Mouse (Mus musculus): ENCODE results near the gene Yap1.

Yap1 gene

DNA sequence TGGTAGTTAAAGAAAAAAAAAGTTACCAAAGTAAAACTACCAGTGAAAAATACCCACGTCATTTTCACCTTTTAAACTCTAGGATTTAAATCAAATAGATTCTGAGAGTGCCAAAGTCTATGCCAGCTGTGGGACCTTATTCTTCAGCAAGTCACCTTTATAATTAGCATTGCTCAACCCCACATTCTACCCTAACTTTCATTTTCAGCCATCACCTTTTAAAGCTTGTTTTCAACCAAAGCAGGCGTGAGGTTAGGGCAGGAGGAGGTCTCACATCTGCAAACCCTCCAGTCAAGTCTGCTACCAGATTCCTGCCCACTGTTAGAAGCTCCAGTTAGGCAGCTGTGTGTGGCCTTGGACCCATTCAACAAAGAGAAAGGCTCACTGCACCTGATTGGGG lies 32.4 kb downstream of the Yap1 start:
- no peak for DNase-seq

DNA sequence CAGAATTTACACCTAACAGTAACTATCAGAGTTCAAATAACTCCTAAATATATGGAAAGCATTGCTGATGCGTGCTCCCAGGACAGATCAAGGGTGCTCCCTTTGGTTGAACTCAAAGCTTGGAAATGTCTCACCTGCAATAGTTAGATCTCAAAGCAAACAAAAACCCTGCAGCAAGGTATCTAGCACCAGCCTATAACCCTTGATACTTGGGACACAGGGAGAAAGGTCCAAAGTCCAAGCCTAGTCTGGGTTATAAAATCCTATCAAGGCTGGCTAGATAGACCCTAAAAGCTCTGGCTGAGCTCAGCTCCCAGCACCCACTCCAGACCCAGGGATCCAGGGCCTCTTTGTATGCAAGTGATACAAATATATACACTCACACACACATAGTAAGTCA lies 36.4 kb downstream of the Yap1 start:
- DNase-seq = no peak

DNA sequence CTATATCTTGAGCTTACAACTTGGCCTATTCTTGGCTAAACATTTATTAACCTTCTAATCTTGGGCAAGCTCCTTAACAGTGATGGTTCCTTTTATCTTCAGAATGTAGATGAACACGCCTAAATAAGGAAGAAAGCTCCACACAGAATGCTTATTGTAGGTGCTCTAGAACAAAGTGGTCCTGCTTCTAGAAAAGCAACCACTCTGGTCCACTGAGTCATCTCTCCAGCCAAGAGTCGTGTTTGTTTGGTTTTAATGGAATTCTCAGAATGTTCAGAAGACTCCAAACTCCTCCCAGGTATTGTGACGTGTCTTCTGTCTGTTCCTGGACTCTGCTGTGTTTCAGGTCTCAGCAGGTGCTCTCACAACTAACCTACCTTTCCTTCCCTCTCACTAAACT lies 38.8 kb downstream of the Yap1 start:
- DNase-seq = no peak

DNA sequence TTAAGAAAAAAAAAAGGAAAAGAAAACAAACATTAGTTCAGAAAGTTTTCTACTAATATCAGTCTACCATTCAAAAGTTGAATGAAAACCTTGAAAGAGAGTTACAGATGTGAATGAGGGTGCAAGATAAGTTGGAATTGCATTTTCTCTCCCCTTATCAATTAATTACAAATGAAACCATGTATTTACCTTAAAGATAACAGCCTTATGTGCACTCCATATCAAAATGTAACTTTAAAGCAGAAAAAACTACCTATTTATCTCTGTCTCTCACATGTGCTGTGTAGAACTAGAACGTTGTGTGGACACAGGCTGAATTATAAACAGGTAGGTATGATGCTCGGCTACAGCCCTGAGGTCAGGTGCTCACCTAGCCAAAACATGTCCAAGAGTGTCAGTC lies 40.5 kb downstream of the Yap1 start:
- DNase-seq = no peak

DNA sequence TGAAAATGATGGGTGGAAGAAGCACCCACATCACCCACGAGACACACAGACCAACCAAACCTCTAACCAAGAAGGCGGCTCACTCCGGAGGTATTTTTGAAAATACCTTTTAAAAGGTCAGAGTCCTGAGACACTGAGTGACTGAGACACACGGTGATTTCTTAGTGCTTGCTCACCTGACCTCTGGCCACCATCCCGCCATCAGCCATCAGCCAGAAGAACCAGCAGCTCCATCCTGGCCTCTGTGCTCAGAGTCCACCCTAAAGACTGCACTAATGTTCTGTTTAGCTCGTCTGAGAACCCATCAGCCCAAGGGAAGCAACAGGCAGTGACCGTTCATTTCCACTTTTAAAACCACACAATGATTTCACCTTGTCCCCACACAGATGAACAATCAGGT lies 41.5 kb downstream of the Yap1 start:
- DNase-seq = no peak

DNA sequence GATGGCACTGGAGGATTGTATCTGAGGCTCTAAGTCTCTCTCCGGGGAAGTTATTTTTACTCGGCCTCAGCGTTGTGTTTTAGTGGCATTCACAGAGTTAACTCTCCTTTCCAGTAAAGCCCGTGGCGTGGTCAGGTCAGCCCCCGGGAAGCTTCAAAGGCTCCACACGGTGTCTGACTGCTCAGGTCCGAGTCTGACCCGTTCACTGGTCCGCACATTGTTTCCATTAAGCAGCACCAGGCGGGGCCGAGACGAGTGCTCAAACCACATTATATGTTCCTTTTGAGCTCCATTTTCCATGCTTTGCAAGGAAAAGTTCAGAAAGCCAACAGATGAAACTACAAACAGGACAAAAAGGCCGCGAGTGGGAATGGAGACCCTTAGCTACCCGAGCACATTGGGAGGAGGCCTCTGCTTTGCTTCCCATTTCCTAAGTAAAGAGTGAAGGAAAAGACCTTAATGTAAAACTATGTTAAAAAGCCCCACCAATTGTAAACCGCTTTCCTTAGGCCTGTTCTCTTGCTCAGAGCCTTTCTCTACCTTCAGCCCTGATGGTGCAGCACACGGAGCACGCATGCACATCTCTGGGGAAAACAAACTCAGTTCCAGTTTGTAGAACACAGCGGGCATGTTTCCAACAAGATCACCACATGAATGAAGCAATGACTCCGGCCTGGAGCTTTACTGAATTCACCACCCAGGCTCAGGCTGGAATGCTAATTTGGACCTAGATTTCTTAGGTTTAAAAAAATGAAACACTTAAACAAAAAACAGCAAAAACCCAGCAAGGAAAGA lies 42.8 kb downstream of the Yap1 start:
- DNase-seq = peak; percentile 61

DNA sequence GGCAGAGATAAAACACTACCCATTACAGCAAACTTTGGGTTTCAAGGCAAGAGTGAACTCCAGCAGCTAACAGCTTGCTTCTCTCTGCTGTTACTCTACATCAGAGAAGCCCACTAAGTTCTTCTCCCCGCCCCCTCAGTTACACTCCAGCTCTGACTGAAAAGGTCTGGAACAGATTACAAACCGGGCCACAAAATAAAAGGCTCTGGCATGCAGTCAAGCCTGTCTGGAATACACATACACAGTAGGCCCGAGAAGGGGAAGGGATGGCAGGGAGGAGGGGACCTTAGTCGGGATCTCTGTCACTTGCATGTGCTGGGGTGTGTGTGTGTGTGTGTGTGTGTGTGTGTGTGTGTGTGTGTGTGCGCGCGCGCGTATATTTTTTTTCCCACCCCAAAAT lies 44.0 kb downstream of the Yap1 start:
- peak; percentile 91 for DNase-seq

DNA sequence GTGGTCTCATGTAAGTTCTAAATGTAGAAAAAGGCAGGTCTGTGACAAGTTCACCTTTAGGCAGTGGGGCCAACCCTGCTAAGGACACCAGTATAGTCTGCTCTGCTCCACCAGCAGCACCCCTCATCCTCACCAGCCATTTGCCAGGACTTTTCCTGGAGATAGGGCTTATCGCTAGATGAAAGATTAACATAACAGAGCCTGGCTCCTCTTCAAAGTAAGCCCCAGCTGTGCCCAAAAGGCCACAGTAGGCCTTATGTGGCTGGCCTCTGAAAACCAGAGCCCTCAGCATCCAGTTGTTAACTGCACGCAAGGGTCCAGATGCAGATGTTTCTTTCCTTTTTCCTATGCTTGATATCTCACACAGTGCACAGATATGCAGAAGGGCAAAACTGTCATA lies 45.1 kb downstream of the Yap1 start:
- DNase-seq = no peak

DNA sequence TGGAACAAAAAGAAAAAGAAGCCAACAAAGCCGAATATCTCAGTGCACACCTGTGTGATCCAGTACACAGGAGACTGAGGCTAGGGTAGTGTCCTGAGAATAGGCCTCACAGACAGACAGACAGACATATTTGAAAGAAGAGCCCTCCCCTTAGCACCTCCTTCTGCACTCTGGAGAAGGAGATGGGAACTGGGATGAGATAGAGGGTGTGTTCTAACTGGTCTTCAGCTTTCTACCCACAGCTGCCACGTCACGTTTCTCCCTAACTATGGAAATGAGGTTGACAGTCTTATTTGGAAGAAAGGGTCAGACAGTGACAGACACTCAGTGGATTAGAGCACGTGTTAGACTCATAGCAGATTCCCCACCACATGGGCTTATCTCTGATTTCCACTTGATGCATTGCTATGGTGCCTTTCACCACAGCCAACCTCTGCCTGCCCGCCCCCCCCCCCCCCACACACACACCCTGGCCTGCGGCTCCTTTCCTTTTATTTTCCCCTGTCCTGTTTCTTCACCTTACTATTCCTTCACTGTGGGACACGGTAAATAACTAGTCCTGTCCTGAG lies 46.3 kb downstream of the Yap1 start:
- DNase-seq = no peak

DNA sequence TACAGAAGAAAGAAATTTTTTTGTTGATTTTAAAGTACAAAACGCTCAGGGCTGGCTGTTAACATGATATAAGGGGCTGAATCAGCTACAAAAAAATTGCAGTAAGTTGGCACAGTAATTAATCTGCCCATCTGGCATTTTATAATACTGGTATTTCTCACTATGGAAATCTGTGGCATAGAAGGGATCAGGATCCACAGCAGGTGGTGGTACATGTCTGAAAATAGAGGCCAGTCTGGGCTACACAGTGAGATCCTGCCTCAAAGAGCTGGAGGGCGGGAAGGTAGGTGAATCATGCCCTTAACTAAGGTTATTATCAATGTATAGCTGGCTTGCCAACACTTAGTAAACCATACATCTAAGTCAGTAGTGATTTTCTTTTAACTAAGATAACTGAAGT lies 47.0 kb downstream of the Yap1 start:
- no peak for DNase-seq

DNA sequence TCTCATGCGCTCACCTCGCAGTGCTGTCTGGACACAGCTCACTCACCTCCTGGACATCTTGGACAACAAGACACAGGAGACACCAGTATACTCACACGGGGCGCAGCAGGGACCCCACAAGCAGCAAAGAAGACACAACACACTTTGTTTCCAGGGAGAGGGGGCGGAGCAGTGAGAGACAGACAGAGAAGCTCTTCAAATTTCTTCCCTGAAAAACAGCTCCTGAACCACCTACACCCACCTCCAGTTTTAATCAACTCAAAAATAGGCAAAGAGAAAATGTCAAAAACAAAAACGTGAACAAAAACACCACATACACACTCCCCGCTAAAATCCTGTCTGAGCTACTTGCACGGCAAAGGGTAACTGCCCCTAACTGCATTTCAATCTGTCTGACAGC lies 48.0 kb downstream of the Yap1 start:
- DNase-seq = no peak

DNA sequence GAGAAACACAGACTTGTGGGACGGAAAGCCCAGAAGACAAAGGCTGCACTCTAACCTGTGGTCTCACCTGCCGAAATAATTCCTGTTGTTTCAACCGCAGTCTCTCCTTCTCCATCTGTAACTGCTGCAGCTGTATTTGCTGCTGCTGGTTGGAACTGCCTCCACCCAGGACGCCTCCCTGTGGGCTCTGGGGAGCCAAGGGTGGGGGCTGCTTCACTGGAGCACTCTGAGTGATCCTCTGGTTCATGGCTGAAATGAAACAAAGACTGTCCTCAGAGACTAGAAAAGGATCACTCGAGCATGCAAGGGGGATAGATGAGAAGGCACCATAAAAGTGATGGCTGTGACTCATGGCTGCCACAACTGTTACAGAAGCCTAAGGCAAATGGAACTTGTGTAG lies 51.5 kb downstream of the Yap1 start:
- no peak for DNase-seq

DNA sequence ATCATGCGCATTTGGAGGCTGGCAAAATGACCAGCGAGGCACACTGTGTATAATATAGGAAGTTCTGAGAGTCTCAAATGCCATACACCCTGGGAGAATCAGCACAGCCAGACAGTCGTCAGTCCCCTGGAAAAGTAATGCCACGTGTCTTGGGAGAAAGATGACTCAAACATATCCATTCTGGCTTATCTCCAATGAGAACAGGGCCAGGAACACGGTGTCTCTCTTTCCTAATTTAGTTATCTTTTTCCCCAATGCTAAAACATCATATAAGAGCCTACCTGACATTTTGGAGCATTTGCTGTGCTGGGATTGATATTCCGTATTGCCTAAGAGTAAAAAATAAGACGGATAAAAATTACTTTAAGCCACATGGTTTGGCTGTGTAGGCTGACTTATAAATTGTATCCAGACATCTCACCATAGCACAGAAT lies 54.2 kb downstream of the Yap1 start:
- DNase-seq = no peak

DNA sequence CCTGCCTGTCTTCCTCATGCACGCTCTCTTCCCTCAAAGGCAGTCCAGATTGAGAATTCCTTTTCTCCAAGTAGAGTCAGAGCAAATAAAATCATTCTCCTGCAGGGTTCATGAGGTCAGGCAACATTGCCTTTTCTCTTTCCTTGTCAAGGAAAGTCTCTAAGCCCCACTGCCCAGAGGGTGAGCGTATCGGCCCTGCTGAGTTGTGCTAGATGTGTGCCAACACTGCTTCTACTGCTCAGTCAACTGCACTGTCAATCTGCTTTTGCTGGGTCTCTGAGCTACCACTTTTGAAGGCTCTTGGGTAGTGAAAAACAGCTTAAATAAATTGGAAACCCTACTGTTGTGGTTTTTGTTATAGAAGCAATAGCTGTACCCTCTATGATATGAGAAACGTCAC lies 56.5 kb downstream of the Yap1 start:
- DNase-seq = no peak

DNA sequence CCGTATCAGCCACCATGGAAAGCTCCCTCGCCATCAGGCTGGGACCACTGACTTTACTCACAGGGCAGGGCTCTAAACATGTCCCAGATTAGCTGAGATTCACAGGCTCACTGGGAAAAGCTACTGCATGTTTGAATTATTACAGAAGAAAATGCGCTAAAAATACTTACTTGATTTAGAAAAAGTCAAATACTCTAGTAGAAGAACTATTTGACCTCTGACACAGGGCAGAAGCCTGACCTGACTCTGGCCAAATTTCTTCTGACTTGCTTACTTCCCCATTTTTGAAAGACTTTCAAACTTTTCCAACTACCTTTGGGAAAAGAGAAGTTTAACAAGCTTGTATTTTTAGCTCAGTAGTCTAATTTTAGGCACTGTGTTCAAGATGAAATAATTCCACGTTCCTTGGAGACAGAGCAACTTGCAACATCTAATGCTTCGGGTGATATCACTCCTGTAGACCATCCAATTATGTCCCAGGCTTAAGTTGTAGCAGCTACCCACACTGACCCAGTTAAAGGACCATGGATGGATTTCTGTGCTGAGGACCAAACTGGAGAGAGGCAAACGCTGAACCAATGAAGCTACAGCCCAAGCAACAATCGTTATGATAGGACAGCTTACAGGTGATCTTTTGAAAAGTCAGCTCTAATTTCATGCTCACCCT lies 60.5 kb downstream of the Yap1 start:
- peak; percentile 13 for DNase-seq

DNA sequence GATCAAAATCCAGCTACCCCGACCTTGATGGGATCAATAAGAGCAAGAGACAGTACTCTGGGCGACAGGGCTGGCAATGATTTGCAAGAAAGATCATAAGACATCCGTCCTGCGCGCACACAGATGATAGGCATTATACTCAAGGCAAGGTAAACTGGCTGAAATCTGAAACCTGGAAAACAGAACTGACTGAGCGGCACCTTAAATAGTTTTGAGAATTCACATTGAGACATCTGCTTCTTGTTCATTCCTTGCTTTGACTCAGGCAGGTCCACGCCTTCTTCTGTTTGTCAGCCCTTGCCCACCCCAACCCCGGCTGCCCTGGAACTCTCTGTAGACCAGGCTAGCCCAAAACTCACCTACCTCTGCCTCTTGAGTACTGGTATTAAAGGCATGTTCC lies 61.7 kb downstream of the Yap1 start:
- DNase-seq = no peak

DNA sequence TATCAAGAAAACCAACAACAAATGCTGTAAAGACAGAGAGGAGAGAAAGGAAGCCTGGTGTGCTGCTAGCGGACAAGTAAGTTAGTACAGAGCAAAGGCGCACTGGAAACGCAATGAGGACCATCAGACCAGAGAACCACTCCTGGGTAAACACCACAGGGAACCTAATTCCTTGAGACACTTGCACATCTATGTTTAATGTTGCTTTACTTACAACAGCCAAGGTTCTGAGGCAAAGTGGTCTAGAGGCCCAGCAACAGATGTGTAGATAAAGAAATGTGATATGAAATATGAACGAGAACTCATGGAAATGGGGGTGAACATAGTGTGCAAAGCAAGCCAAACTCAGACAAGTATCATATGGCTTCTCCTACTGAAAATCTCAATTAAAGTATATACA lies 64.3 kb downstream of the Yap1 start:
- no peak for DNase-seq

DNA sequence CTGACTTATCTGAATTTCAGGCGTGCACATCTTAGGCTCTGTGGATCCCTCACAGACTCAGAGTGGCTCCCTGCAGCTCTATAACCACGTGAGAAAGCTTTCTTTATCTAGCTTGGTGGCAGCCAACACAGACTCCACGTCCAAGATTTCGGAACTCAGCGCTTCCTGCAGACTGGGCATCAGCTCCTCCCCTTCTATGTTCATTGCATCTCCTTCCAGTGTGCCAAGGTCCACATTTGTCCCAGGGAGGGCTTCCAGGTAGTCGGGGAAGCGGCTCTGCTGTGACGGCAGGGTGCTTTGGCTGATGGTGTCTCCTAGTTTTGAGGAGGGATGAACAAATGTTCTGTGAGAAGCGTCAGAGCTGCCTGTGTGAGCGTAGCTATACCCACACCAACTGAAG lies 70.0 kb downstream of the Yap1 start:
- no peak for DNase-seq

DNA sequence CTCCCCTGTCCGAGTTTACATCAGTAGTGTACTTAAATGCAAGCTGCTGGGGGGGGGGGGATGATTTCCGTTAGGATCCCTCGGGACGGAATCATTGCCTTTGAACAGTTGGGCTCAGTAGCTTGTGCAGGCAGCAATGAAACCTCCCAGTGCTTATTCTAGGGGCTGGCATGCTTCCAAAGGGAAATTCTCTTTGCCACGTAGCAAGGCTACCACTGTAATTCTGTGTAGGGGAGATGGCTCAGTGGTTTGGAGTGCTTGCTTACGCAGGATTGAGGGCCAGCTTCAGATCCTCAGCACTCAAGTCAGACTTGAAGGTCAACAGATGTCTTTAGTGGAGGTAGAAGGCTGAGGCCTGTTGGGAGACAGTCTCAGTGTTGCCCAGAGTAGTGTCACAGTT lies 74.8 kb downstream of the Yap1 start:
- DNase-seq = peak; percentile 63

DNA sequence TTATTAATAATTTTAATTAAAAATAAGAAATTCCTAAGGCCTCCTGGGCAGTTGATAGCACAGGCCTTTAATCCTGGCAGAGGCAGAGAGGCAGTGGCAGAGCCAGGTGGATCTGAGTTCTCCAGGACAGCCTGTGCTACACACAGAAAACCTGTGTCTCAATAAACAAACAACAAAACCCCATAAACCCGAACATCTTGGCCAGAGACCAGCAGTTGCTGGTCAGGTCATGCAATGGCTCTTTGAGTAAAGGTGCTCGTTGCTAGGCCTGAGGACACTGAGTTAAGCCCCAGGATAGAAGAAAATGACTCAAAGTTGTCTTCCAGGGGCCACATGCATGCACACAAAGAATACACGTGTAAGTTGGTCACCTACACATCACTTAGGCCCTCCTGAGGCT lies 75.5 kb downstream of the Yap1 start:
- DNase-seq = no peak

DNA sequence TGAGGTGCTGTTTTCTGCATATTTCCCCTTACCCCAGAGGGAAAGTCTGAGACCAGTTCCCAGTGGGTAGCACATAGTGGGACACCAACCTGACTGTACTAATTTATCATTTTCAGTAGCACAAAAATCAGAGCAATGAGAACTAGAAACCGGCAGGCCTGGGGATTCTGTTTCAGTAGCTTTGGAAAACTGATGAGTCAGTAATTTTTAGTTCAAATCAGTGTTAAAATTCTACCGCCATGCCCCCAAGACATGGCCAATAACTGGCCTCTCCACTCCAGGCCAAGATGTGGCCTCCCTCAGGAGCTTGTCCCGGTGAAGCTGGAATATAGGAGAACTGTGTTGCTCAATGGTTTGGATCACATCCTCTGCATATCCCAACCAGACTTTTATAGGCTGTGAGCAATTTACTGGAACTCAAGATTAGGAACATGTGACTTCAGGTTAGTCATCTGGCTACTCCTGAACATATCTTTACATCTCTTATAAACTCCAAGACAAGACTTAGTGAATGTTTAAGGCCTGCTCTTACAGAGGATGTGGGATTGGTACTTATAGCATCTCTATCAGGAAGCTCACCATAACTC lies 76.1 kb downstream of the Yap1 start:
- no peak for DNase-seq

DNA sequence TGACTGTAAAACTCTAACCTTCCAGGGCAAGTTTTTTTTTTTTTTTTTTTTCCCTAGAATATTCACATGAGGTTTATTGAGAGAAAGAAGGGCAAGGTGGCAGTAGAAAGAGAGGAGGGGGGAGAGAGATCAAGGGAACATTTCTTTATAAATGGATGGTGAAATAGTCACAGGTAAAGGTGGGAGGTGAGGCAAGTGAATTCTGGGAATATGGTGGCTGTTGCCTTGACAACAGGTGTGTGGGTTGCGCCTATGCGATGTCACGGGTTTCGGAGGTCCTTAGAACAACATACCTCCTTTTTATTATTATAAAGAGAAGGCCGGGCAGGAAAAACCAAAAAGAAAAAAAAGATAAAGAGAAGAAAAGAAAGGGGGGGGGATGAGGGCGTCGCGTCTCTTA lies 89.5 kb downstream of the Yap1 start:
- no peak for DNase-seq

DNA sequence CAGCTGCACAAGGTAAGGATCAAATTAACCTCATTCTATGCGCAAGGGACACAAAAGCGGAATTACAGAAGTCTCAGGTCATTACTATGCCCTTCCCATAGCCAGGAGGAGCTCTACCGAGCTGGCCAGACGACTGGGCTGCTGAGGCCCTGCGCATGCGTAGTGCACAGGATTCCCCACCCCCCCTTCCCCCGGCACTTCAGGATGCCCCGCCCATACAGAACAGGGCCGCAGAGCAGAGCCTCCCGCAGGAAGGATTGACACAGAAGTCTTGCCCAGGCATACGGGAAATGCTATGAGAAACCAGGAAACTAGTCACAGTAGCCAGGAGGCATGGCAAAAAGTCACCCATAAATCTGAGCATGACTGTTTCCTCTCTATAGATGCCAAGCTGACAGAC lies 89.9 kb downstream of the Yap1 start:
- peak; percentile 74 for DNase-seq

DNA sequence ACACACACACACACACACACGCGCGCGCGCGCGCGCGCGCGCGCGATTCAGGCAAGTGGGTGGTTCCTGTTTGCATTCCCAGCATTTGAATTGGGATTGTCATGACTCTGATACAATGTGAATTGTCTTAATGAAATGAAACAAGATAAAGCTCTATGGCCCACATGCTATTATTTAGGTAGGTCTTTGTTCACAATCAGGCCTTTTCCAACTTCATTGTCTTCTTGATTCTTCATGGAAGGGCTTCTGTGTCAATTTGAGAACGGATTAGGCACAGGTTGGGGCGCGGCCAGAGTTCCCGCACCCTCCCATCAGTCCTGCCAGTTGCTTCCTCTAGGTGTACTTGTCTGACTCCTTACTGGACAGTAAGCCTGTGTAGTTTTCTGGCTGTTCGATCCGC lies 90.4 kb downstream of the Yap1 start:
- DNase-seq = no peak

All from lung, postnatal 10 days (tissue).